Mouse (Mus musculus) heart, adult 8-10 months (tissue): ENCODE data around the gene Myo1h. TPM values are rescaled to one million over a fixed set of nuclear protein-coding genes. Genes with fewer than 3 reads are reported as not detected.
A peak's percentile ranks its signal among the peaks of the same experiment; 100 is the strongest.

Experiments
- DNase-seq: peaks from one replicate; pipeline ENCODE4 v3.0.0; 2022; ENCODE audit warnings: low spot score
- microRNA-seq: library from miRNA; unstranded; fragments of <30 nt; microRNA quantifications from one replicate; pipeline ENCODE4 v1.2.0, GENCODE M21; 2022
- total RNA-seq, 4 experiments: library from RNA; stranded (reverse); gene quantifications; 2 replicates each; pipeline ENCODE4 v1.2.4; 2022

Myo1h gene
- total RNA-seq, 4 experiments from 2014 or later: 0.19 to 0.31 (median 0.22) TPM

GRCm38 (mm10) chr5:114384448-114384847, 95.5 kb downstream of the Myo1h start:
- DNase-seq: no peak

GRCm38 (mm10) chr5:114393169-114393568, 104.2 kb downstream of the Myo1h start:
- DNase-seq: no peak

GRCm38 (mm10) chr5:114406592-114406991, 117.6 kb downstream of the Myo1h start:
- DNase-seq: no peak

- DNase-seq: no peak
These were observed 118.3 kb downstream of the Myo1h start for GRCm38 (mm10) chr5:114407269-114407668.

GRCm38 (mm10) chr5:114407810-114408209, 118.8 kb downstream of the Myo1h start:
- DNase-seq: no peak

- no peak for DNase-seq
These were observed 119.9 kb downstream of the Myo1h start for GRCm38 (mm10) chr5:114408846-114409245.

GRCm38 (mm10) chr5:114410429-114410828, 121.5 kb downstream of the Myo1h start:
- DNase-seq: no peak

GRCm38 (mm10) chr5:114412361-114412998, 123.5 kb downstream of the Myo1h start:
- no peak for DNase-seq

- peak; percentile 40 for DNase-seq
These were observed 124.2 kb downstream of the Myo1h start for GRCm38 (mm10) chr5:114413067-114413735.

Small RNA genes within 50 kb of the gene (microRNA-seq; reads per million reads assigned to microRNA genes)
- gene Mir7027: not detected

Other genes starting within 250 kb of the Myo1h start
- 10 to 100 TPM in 3 of 4 experiments, 1 to 10 TPM in 1; 9.6 to 13.2 (median 12.0) TPM for gene Usp30, start 223.7 kb upstream of the Myo1h start, total RNA-seq
- not detected for gene Svop, start 197.6 kb upstream of the Myo1h start, total RNA-seq
- gene Alkbh2, start 160.9 kb upstream of the Myo1h start, total RNA-seq: 1 to 10 TPM in 2 of 4 experiments, under 1 TPM in 2; 0.83 to 1.8 (median 0.97) TPM
- 10 to 100 TPM; 21.5 to 30.1 (median 24.2) TPM for gene Ung, start 158.8 kb upstream of the Myo1h start, total RNA-seq
- 100 to 1,000 TPM; 231 to 252 (median 245) TPM for gene Acacb, start 142.6 kb upstream of the Myo1h start, total RNA-seq
- gene Foxn4, start 15.4 kb upstream of the Myo1h start, total RNA-seq: not detected
- 10 to 100 TPM; 39.6 to 55.1 (median 44.7) TPM for gene Kctd10, start 91.3 kb downstream of the Myo1h start, total RNA-seq
- gene Ube3b, start 91.4 kb downstream of the Myo1h start, total RNA-seq: 100 to 1,000 TPM in 3 of 4 experiments, 10 to 100 TPM in 1; 98.7 to 113 (median 104) TPM
- gene Mmab, start 154.9 kb downstream of the Myo1h start, total RNA-seq: 10 to 100 TPM; 26.8 to 32.6 (median 27.5) TPM
- gene Mvk, start 155.1 kb downstream of the Myo1h start, total RNA-seq: 10 to 100 TPM in 2 of 4 experiments, 1 to 10 TPM in 2; 8.3 to 12.7 (median 10.8) TPM